ENCODE assay signal across 19 mouse cellular contexts in the genomic region with DNA sequence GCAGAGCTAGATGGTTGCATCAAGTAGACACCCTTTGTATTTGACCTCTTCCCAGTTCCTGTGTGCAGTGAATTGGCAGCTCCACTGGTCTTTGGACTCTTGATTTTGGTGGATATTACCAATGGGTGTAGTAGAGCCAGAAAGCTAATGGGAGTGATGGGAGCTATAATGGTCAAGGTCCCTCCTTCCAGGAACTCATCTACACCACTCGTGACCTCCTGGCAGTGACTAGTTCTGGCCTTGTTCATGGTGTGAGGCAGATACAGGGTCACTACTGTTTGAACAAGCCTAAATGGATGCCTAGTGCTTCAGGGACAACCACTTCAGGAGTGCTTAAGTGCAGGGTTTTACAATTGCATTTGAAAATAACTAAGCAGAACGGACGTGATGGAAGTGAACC.
"Had no signal": no experiment of that assay in that cellular context is flagged by ENCODE, and none has a peak within 500 bp of the region (broad histone marks: within the 10 kb centered on the region; RNA-seq: fewer than 3 reads in every experiment).

No protein-coding gene starts in this region.

- H3K27me3 ChIP-seq: intestine, embryonic 15.5 days; limb, embryonic 13.5 days; liver, embryonic 13.5 days; midbrain, embryonic 12.5 days; midbrain, embryonic 15.5 days; neural tube, embryonic 13.5 days; stomach, embryonic 15.5 days had no signal

- H3K4me3 ChIP-seq: intestine, embryonic 15.5 days; layer of hippocampus, adult 2 months; limb, embryonic 10.5 days; limb, embryonic 13.5 days; liver, embryonic 13.5 days; midbrain, embryonic 12.5 days; midbrain, embryonic 15.5 days; neural tube, embryonic 13.5 days; stomach, embryonic 15.5 days had no signal

- H3K4me2 ChIP-seq: intestine, embryonic 15.5 days; limb, embryonic 13.5 days; liver, embryonic 13.5 days; midbrain, embryonic 12.5 days; midbrain, embryonic 15.5 days; neural tube, embryonic 13.5 days; stomach, embryonic 15.5 days had no signal

- H3K4me1 ChIP-seq: limb, embryonic 10.5 days; limb, embryonic 13.5 days; midbrain, embryonic 12.5 days; midbrain, embryonic 15.5 days; neural tube, embryonic 13.5 days had no signal

- DNase-seq: kidney, adult 11 months; kidney, adult 8-10 months; kidney, postnatal 25 days; layer of hippocampus, adult 9-11 months; liver, embryonic 13.5 days; lung, adult 18-20 months; retina, postnatal 1 day; right cerebral cortex, postnatal 25 days; spleen, adult 18-20 months; thymus, postnatal 25 days had no signal

- ATAC-seq: midbrain, embryonic 15.5 days had no signal

- H3K9me3 ChIP-seq: intestine, embryonic 15.5 days; limb, embryonic 10.5 days; limb, embryonic 13.5 days; liver, embryonic 13.5 days; midbrain, embryonic 12.5 days; midbrain, embryonic 15.5 days; neural tube, embryonic 13.5 days; stomach, embryonic 15.5 days had no signal

- H3K9ac ChIP-seq: intestine, embryonic 15.5 days; limb, embryonic 13.5 days; liver, embryonic 13.5 days; midbrain, embryonic 12.5 days; midbrain, embryonic 15.5 days; neural tube, embryonic 13.5 days; stomach, embryonic 15.5 days had no signal

- H3K27ac ChIP-seq: layer of hippocampus, adult 2 months; limb, embryonic 10.5 days; limb, embryonic 13.5 days; liver, embryonic 13.5 days; macrophage; midbrain, embryonic 12.5 days; midbrain, embryonic 15.5 days; neural tube, embryonic 13.5 days; stomach, embryonic 15.5 days had no signal
